Mouse (Mus musculus): ENCODE data around the gene Ggcx.

The Ggcx gene

GRCm38 (mm10) chr6:72387816-72388215 is 26.3 kb upstream of the Ggcx start:
- no peak for DNase-seq (ENCODE audit: low spot score in 2 of 2)

DNA sequence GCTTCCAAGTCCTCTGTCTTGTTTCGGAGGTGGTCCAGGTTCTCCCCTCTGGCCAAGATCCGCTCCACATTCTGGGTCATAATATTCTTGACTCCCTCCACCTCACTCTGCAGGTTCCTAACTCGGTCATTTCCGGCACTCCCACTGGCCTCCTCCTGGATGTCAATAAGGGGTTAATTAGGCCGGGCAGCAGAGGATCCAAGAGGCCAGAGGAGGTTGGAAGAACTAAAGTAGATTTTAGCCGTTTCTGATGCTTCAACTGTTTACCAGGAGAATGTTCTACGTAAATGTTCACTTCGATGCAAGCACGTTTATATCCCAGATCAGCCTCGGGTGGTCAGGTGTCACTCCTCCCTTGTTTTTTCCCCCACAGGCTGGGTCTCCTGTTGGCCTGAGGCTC is 25.8 kb upstream of the Ggcx start:
- DNase-seq (ENCODE audit: low spot score in 2 of 2), result no peak

DNA sequence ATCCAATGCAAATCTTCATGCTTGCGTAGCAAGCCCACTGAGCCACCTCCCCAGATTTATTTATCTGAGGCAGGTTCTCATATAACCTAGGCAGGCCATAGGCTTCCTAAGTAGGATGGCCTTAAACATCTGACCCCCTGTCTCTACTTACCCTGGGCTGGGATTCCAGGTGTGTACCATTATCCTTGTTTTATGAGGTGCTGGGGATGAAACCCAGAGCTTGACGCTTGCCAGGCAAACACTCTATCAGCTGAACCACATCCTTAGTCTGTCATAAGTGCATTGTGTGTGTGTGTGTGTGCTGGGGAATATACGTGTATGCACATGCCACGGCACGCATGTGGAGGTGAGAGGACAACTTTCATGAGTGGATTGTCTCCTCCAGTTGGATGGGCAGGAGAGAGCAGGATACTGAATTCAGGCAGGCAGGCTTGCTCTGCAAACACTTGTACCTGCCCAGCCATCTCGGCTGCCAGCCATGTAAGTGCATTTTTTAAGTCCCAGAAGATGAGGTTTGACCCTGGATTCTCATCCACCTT is 25.2 kb upstream of the Ggcx start:
- DNase-seq (ENCODE audit: low spot score in 2 of 2), result no peak

DNA sequence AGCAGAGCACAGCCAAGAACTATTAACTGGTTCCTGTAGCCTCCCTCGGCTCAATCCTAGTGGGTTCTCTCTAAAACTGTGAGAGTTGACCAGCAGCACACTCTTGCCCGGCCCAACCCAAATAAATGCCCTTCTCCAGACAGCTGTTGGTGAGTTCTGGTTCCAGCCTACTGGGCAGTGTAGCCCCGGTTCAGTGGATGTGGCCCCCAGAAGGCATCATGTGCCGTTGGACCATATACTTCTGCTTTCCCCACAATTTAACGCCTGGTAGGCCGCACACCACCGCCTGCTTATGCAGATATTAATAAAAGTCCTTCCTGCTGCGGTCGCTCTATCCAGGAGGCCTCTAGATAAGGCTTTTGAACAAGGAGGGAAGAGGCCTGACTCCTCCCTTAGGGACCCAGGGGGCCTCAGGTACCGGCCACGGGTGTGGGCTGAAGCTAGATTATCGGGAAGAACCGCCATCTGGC is 24.6 kb upstream of the Ggcx start:
- DNase-seq (ENCODE audit: low spot score in 2 of 2), result peak in 1 of 2 experiments; percentile 39

DNA sequence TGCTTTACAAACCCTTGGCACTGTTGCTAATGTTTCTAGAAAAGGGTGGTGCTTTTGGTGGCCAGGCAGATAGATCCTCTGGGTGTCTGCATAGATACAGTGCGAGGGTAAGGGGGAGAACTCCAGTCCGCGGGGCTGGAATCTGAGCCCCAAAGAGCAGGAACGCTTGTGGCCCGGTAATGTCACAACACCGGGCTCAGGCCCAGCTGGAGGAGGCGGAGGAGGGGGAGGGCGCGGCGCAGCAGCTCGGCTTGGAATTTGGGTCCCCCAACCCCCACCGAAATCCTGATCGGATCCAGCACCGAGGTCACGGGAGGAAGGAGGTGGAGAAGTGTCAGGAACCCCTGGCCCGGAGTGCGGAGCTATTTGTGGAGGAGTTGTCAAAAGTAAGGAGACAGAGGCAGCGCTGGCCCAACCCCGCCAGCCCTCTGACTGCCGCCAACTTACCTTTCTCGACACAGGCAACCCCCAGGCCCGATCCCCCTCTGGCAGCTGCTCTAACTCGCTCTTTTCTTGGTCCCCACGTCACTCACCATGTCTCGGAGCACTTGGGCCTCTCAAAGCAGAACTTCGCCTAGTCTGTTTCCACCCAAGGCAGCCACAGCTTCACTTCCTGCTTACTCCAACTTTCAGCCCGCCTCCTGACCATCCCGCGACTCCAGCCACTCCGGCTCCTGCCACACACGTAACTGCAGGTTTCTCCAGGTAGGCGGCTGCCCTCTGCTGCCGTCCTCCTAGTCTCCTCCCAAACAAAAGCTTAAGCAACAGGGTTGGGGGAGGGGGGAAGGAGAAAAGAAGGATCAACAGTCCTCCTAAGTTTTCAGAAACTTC is 24.0 kb upstream of the Ggcx start, which contains the start of gene Vamp8:
TSS of gene Vamp8 (minus strand) at position 763 of the 831 bp plus-strand sequence.
- peak; percentile 79 to 83 for DNase-seq (ENCODE audit: low spot score in 2 of 2)

DNA sequence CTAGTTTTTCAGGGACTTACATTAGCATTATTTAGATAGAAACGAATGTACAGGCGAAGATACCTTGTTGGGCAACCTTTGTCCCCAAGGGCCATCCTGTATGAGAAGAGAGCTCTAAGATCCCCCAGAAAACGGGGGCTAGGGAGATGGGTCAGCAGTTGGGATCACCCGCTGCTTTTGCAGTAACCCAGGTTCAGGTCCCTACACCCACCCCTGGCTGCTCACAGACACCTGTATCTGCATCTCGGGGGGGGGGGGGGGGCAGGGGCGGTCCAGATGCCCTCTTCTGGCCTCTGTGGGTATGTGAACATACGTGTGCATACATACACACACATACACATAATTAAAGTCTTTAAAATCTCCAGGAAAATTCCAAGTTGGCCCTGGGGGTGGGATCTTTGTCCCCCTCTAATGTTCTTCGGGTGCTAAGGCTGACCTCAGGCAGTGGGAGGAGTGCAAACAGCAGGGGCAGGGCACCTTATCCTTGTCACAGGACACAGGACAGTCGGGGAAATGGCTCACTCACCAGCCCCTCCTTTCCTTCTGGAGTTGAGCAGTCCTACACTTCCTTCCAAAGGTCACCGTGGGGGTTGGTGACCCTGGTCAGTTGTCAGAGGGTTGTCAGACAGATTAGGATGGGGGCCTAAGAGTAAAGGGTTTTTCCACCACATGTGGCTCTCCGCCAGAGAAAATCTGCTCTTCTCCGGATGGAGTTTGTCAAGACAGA is 23.1 kb upstream of the Ggcx start:
- peak in 1 of 2 experiments; percentile 40 for DNase-seq (ENCODE audit: low spot score in 2 of 2)

DNA sequence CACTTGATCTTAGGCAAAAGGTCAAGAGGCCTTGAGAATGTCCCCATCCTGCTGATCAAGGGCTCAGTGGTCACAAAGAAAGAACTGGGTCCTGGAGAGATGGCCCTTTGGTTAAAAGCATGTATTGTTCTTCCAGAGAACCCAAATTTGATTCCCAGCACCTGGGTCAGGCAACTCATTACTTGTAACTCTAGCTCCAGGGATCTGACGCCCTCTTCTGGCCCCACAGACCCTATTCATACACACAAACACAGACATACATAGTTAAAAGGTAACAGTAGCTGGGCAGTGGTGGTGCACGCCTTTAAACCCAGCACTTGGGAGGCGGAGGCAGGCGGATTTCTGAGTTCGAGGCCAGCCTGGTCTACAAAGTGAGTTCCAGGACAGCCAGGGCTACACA is 21.8 kb upstream of the Ggcx start:
- no peak for DNase-seq (ENCODE audit: low spot score in 2 of 2)

DNA sequence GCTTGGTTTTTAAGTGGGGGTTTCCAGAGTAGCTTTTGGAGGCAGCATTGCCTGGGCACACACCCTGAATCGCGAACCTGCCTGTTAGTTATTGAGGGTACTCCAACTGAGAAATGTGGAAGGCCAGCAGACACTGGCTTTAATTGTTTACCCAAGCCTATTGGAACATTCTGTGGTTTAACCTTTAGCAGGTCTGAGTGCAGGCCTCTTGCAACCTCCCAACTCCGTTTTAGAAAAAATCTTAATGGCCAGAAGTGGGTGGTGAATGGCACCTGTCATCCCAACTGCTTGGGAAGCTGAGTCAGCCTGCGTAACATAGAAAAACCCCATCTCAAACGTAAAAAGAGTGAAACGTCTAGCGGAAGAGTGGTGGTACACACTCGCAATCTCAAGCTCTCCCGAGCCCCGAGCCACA is 17.3 kb upstream of the Ggcx start:
- DNase-seq (ENCODE audit: low spot score in 2 of 2), result no peak

DNA sequence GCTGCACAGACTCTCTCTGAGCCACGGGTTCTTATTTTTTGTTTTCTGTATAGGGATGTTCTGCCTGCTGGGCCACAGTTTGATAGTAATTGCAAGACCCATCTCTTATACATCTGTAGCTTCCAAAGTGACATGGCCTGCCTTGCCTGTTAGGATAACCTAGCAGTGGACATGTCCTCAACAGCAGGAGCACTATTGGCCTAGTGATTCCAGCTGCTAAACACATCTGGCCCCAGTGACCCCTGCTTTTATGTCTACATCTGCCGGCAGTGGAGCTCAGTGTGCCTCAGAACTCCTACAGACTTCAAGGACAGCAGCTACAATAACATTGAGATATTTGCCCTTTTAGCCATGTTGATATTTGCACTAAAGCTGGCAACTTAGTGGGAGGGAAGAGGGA is 14.1 kb upstream of the Ggcx start:
- DNase-seq (ENCODE audit: low spot score in 2 of 2), result no peak

GRCm38 (mm10) chr6:72401875-72402274 is 12.2 kb upstream of the Ggcx start:
- peak; percentile 56 to 76 for DNase-seq (ENCODE audit: low spot score in 2 of 2)

DNA sequence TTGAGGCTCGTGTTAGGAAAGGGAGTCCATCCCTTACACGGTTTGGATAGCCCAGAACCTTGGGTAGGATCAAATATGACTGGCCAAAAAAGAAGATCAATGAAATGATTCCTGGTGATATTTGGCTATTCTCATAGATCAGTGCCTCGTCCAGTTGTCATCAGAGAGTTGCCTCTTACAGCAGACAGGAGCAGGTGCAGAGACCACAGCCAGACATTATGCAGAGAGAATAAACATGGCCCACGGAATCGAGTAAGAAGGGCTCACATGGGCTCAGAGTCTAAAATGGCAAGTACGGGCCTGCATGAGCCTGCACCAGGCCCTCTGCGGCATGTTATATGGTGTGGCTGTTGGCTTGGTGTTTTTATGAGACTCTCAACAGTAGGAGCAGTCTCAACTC is 8.8 kb upstream of the Ggcx start:
- DNase-seq (ENCODE audit: low spot score in 2 of 2), result no peak

- peak; percentile 70 to 85 for DNase-seq (ENCODE audit: low spot score in 2 of 2)
These were observed 7.0 kb upstream of the Ggcx start for GRCm38 (mm10) chr6:72407119-72407518.

- DNase-seq (ENCODE audit: low spot score in 2 of 2), result peak in 1 of 2 experiments; percentile 67
These were observed 4.5 kb upstream of the Ggcx start for GRCm38 (mm10) chr6:72409567-72409966.

DNA sequence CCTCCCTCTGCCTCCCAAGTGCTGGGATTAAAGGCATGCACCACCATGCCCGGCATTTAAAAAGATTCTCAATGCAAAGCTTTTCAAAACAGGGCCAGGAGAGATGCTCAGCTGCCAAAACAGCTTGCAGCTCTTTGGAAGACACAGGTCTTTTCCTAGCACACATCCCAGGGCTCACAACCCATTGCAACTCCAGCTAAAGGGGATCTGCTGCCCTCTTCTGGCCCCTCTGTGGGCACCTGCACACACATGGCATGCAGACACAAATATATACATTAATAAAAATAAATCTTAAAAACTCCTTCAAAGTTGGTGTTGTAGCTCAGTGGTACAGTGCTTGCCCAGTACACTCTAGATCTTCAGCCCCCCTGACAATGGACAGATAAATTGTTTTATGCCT is 4.1 kb upstream of the Ggcx start:
- DNase-seq (ENCODE audit: low spot score in 2 of 2), result no peak

DNA sequence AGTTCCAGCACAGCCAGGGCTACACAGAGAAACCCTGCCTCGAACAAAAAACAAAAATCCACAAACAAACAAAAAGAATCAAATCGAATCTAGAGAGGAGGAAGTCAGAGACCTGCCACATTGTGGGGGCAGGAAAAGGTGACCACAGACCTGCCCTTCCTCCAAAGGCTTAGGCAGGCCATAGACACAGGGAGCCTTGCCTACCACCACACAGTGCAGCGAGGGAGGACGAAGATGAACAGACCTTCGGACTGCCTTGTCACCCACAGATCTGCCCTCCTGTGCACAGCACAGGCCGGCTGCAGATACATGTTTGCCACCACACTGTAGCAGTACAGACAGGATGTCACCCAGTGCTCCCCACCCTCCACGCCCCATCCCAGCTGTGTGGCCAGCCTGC is 3.6 kb upstream of the Ggcx start:
- no peak for DNase-seq (ENCODE audit: low spot score in 2 of 2)

DNA sequence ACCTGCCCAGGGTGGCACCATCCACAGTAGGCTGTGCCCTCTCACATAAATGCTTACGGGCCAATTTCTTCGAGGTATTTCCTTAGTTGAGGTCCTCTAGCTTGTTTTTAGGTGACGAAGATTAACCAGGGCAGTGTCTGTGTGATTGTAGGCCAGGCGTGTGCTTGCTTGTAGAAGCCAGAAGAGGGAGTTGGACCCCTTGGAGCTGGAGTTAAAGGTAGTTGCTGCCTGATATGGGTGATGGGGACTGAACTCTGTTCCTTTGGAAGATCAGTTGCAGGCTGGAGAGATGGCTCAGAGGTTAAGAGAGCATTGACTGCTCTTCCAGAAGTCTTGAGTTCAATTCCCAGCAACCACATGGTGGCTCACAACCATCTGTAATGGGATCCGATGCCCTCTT is 1.1 kb downstream of the Ggcx start:
- no peak for DNase-seq (ENCODE audit: low spot score in 2 of 2)

GRCm38 (mm10) chr6:72415964-72416772 is 2.1 kb downstream of the Ggcx start:
- DNase-seq (ENCODE audit: low spot score in 2 of 2), result no peak

DNA sequence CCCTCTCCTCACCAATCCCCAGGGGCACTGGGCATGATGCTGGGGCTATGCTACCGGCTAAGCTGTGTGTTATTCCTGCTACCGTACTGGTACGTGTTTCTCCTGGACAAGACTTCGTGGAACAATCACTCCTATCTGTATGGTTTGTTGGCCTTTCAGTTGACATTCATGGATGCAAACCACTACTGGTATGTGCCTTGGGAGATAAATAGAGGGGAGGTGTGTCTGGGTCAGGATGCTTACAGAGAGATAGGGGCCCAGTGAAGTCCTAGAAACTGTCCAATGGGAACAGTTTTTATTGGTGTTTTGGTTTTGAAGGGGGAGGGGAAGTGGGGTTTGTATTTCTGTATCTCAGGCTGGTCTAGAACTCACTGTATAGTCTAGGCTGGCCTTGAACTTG is 4.2 kb downstream of the Ggcx start:
- DNase-seq (ENCODE audit: low spot score in 2 of 2), result no peak

DNA sequence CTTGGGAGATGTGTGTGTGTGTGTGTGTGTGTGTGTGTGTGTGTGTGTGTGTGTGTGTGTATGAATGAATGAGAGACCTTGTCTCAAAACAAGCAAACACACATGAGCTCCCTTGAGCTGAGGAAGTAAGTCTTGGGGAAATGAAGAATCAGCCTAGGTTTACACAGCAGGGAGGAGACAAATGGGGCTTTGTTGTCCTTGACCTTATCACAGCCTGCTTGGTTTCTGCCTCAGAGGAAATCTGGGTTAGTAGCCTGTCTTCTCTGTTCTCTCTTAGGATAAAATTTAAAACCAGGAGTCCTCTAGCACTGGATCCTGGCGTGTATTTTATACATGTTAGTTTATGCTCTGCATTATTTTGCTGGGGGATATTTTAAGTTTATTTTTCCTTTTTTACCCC is 5.7 kb downstream of the Ggcx start:
- no peak for DNase-seq (ENCODE audit: low spot score in 2 of 2)

DNA sequence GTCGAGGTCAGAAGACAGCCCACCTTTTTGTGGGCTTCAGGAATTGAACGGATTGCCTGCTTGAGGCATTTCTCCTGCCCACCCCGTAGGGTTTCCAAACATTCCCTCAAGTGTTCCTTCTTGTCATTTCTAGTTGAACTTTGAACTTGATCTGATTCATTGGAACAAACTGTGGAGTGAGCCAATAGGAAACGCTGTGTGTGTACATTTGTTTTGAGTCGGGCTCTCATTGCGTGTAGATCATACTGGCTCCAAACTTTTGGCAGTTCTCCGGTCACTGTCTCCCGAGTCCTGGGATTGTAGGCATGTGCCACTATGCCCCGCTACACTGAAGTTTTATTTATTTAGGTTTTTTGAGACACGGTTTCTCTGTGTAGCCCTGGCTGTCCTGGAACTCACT is 6.8 kb downstream of the Ggcx start:
- no peak for DNase-seq (ENCODE audit: low spot score in 2 of 2)

DNA sequence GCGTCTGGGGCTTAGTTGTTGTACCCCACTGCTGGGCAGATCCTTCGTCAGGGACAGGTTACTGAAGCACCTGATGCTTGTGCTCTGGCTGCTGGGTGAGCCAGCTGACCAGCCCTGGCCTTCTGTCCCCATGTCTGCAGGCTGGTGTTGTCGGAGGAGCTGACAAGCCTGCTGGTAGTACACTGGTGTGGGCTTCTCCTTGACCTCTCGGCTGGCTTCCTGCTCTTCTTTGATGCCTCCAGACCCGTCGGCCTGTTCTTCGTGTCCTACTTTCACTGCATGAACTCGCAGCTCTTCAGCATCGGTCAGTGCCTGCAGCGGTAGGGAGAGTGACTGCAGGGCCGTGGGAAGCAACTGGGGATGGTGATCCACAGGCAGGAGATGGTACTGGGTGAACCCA is 11.5 kb downstream of the Ggcx start:
- DNase-seq (ENCODE audit: low spot score in 2 of 2), result no peak

DNA sequence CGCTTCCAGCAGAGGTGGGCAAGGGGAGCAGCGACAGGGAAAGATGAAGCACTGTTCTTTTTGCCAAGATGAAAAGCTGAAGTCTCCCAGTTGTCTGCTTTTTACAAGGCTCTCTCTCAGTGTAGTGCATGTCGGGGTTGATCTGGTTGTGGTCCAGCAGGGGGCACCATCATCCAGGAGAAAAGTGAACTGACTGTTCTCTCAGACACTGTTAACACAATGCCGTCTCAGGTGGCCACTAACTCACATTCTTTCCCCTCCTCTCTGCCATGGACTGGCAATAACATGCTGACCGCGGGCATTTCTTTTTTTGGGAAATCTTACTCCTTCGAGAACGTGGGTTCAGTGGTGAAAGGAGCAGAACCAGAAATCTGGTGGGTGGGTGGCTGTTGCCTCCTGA is 13.9 kb downstream of the Ggcx start:
- DNase-seq (ENCODE audit: low spot score in 2 of 2), result peak; percentile 51 to 78
